Mouse (Mus musculus) heart, embryonic 12.5 days (tissue): ENCODE results near the gene Ntng1. TPM values are rescaled to one million over a fixed set of nuclear protein-coding genes. Genes with fewer than 3 reads are reported as not detected.
A peak's percentile ranks its signal among the peaks of the same experiment; 100 is the strongest.

Source experiments
- ATAC-seq: fragments of 200-750 bp; cut with Nextera tagmentation; 2 replicates; pipeline ENCODE4 v1.8.0; 2017; ENCODE audit warnings: moderate TSS enrichment, moderate library complexity; ENCODE audit not compliant: insufficient number of reproducible peaks, low FRiP score
- H3K27ac ChIP-seq: fragments of 300-500 bp; sonication (generic); 2 replicates; pipeline ENCODE4 v1.5.1; 2016; ENCODE audit warnings: mild to moderate bottlenecking, moderate library complexity; ENCODE audit not compliant: poor library complexity, severe bottlenecking
- H3K27me3 ChIP-seq: fragments of 300-500 bp; sonication (generic); replicated peaks from 2 replicates; pipeline ENCODE4 v1.6.1; 2016; ENCODE audit warnings: mild to moderate bottlenecking, moderate library complexity
- H3K36me3 ChIP-seq: fragments of 300-500 bp; sonication (generic); 2 replicates; pipeline ENCODE4 v1.6.1; 2016; ENCODE audit warnings: mild to moderate bottlenecking, moderate library complexity
- H3K4me1 ChIP-seq: fragments of 300-500 bp; sonication (generic); replicated peaks from 2 replicates; pipeline ENCODE4 v1.6.1; 2016; ENCODE audit warnings: mild to moderate bottlenecking
- H3K4me2 ChIP-seq: fragments of 300-500 bp; sonication (generic); 2 replicates; pipeline ENCODE4 v1.6.1; 2016; ENCODE audit warnings: mild to moderate bottlenecking, moderate library complexity
- H3K4me3 ChIP-seq: fragments of 300-500 bp; sonication (generic); 2 replicates; pipeline ENCODE4 v1.5.1; 2016; ENCODE audit warnings: mild to moderate bottlenecking
- H3K9ac ChIP-seq: fragments of 300-500 bp; sonication (generic); 2 replicates; pipeline ENCODE4 v1.6.1; 2016; ENCODE audit warnings: mild to moderate bottlenecking, moderate library complexity
- H3K9me3 ChIP-seq: fragments of 300-500 bp; sonication (generic); replicated peaks from 2 replicates; pipeline ENCODE4 v1.6.1; 2016; ENCODE audit warnings: mild to moderate bottlenecking, moderate library complexity
- WGBS: fragments of 180-500 bp; shearing (Covaris S2); methylation state at CpG from one replicate; pipeline ENCODE4 v1.1.7; 2016; 5-methylcytosine and 5-hydroxymethylcytosine counted together
- polyA plus RNA-seq: library from polyadenylated mRNA; unstranded; fragments of >200 nt; fragmentation: Nextera tagmentation; extraction: Ambion mirVana; gene quantifications from 2 replicates; pipeline ENCODE4 v1.2.1, GENCODE M21; 2016

Ntng1 gene
- polyA plus RNA-seq, 1 experiment from 2014 or later = 0.26 TPM

GRCm38 (mm10) chr3:110054125-110054524 lies 89.7 kb downstream of the Ntng1 start:
- 73% methylated on average over 2 of the region's 2 CpGs for WGBS
- Histone ChIP-seq H3K27ac (no peak overlapping the region), H3K4me2 (no peak overlapping the region), H3K9me3 (0 out of 2 replicates have a peak, but pooled peaks cover 6% of the 10 kb centered on the region), H3K4me1 (no peaks in the 10 kb centered on the region), H3K27me3 (no peaks in the 10 kb centered on the region), H3K36me3 (no peaks in the 10 kb centered on the region), H3K4me3 (no peak overlapping the region), H3K9ac (no peak overlapping the region)
- ATAC-seq = no peak

- no peak for ATAC-seq
- H3K4me1 ChIP-seq = no peaks in the 10 kb centered on the region
These were observed 95.7 kb downstream of the Ntng1 start for GRCm38 (mm10) chr3:110048152-110048551.

GRCm38 (mm10) chr3:110046750-110047149 lies 97.1 kb downstream of the Ntng1 start:
- Histone ChIP-seq H3K9me3 (no peaks in the 10 kb centered on the region), H3K9ac (no peak overlapping the region), H3K4me1 (no peaks in the 10 kb centered on the region), H3K27me3 (no peaks in the 10 kb centered on the region), H3K4me2 (no peak overlapping the region), H3K27ac (no peak overlapping the region), H3K36me3 (no peaks in the 10 kb centered on the region), H3K4me3 (no peak overlapping the region)
- ATAC-seq = no peak
- WGBS = 76% methylated on average over 2 of the region's 2 CpGs

More at GRCm38 (mm10) chr3:110048152-110048551, 95.7 kb downstream of the Ntng1 start:
- no peaks in the 10 kb centered on the region for H3K36me3 ChIP-seq
- no peaks in the 10 kb centered on the region for H3K27me3 ChIP-seq
- no peak overlapping the region for H3K4me3 ChIP-seq
- H3K4me2 ChIP-seq = no peak overlapping the region
- H3K9ac ChIP-seq = no peak overlapping the region
- no peak overlapping the region for H3K27ac ChIP-seq
- H3K9me3 ChIP-seq = no peaks in the 10 kb centered on the region
- 75% methylated on average over 6 of the region's 6 CpGs for WGBS

GRCm38 (mm10) chr3:110044209-110044608 lies 99.6 kb downstream of the Ntng1 start:
- 81% methylated on average over 2 of the region's 2 CpGs for WGBS
- no peaks in the 10 kb centered on the region for H3K9me3 ChIP-seq
- ATAC-seq = no peak
- no peaks in the 10 kb centered on the region for H3K27me3 ChIP-seq
- H3K9ac ChIP-seq = no peak overlapping the region
- H3K4me2 ChIP-seq = no peak overlapping the region
- no peaks in the 10 kb centered on the region for H3K36me3 ChIP-seq
- H3K4me3 ChIP-seq = no peak overlapping the region
- H3K27ac ChIP-seq = no peak overlapping the region
- no peaks in the 10 kb centered on the region for H3K4me1 ChIP-seq

GRCm38 (mm10) chr3:110043641-110044187 lies 100.1 kb downstream of the Ntng1 start:
- H3K4me1 ChIP-seq = no peaks in the 10 kb centered on the region
- H3K4me2 ChIP-seq = no peak overlapping the region
- no peaks in the 10 kb centered on the region for H3K36me3 ChIP-seq
- no peaks in the 10 kb centered on the region for H3K9me3 ChIP-seq
- ATAC-seq = no peak
- no peak overlapping the region for H3K9ac ChIP-seq
- WGBS = 73% methylated on average over 1 of the region's 1 CpGs
- no peak overlapping the region for H3K4me3 ChIP-seq
- H3K27ac ChIP-seq = no peak overlapping the region
- H3K27me3 ChIP-seq = no peaks in the 10 kb centered on the region

GRCm38 (mm10) chr3:110022783-110023599 lies 120.8 kb downstream of the Ntng1 start:
- H3K9ac ChIP-seq = no peak overlapping the region
- no peak overlapping the region for H3K27ac ChIP-seq
- 0 out of 2 replicates have a peak overlapping the region, but pooled peaks have one; percentile 2 for H3K4me3 ChIP-seq
- peak overlapping the region; percentile 43 for H3K4me2 ChIP-seq
- WGBS = 28% methylated on average over 18 of the region's 18 CpGs
- H3K4me1 ChIP-seq = no peaks in the 10 kb centered on the region; the same call in 1 of the 2 replicates
- no peaks in the 10 kb centered on the region for H3K9me3 ChIP-seq
- H3K36me3 ChIP-seq = no peaks in the 10 kb centered on the region
- ATAC-seq = no peak
- no peaks in the 10 kb centered on the region for H3K27me3 ChIP-seq

GRCm38 (mm10) chr3:110010870-110011626 lies 132.8 kb downstream of the Ntng1 start:
- no peak overlapping the region for H3K4me2 ChIP-seq
- no peaks in the 10 kb centered on the region for H3K27me3 ChIP-seq
- H3K9me3 ChIP-seq = no peaks in the 10 kb centered on the region
- 82% methylated on average over 14 of the region's 14 CpGs for WGBS
- no peak overlapping the region for H3K27ac ChIP-seq
- ATAC-seq = no peak
- H3K4me1 ChIP-seq = no peaks in the 10 kb centered on the region
- H3K36me3 ChIP-seq = no peaks in the 10 kb centered on the region
- no peak overlapping the region for H3K4me3 ChIP-seq
- H3K9ac ChIP-seq = no peak overlapping the region

- no peak overlapping the region for H3K27ac ChIP-seq
- WGBS = 82% methylated on average over 2 of the region's 2 CpGs
- H3K9ac ChIP-seq = no peak overlapping the region
- no peaks in the 10 kb centered on the region for H3K36me3 ChIP-seq
- no peak for ATAC-seq
- H3K27me3 ChIP-seq = no peaks in the 10 kb centered on the region
- H3K4me1 ChIP-seq = no peaks in the 10 kb centered on the region
- H3K9me3 ChIP-seq = no peaks in the 10 kb centered on the region
- H3K4me3 ChIP-seq = no peak overlapping the region
- no peak overlapping the region for H3K4me2 ChIP-seq
These were observed 133.4 kb downstream of the Ntng1 start for GRCm38 (mm10) chr3:110010441-110010840.

GRCm38 (mm10) chr3:110000349-110000748 lies 143.5 kb downstream of the Ntng1 start:
- H3K4me3 ChIP-seq = no peak overlapping the region
- H3K9me3 ChIP-seq = no peaks in the 10 kb centered on the region
- ATAC-seq = no peak
- H3K4me1 ChIP-seq = no peaks in the 10 kb centered on the region
- 61% methylated on average over 5 of the region's 5 CpGs for WGBS
- H3K27me3 ChIP-seq = no peaks in the 10 kb centered on the region
- H3K9ac ChIP-seq = no peak overlapping the region
- no peaks in the 10 kb centered on the region for H3K36me3 ChIP-seq
- H3K27ac ChIP-seq = no peak overlapping the region
- no peak overlapping the region for H3K4me2 ChIP-seq

- Histone ChIP-seq H3K4me2 (no peak overlapping the region), H3K9me3 (no peaks in the 10 kb centered on the region), H3K27me3 (no peaks in the 10 kb centered on the region), H3K27ac (no peak overlapping the region), H3K4me3 (no peak overlapping the region), H3K36me3 (no peaks in the 10 kb centered on the region), H3K9ac (no peak overlapping the region), H3K4me1 (no peaks in the 10 kb centered on the region)
- 49% methylated on average over 4 of the region's 4 CpGs for whole genome bisulfite sequencing
- ATAC-seq = no peak
These were observed 148.2 kb downstream of the Ntng1 start for GRCm38 (mm10) chr3:109995663-109996024.

- Histone ChIP-seq H3K4me3 (no peak overlapping the region), H3K36me3 (no peaks in the 10 kb centered on the region), H3K4me1 (no peaks in the 10 kb centered on the region), H3K4me2 (no peak overlapping the region), H3K9me3 (no peaks in the 10 kb centered on the region), H3K9ac (no peak overlapping the region), H3K27ac (no peak overlapping the region), H3K27me3 (no peaks in the 10 kb centered on the region)
- 28% methylated on average over 6 of the region's 6 CpGs for WGBS
- ATAC-seq = no peak
These were observed 148.7 kb downstream of the Ntng1 start for GRCm38 (mm10) chr3:109994978-109995662.
